Comparison of ENCODE assay signal across 9 mouse cellular contexts in the genomic region with DNA sequence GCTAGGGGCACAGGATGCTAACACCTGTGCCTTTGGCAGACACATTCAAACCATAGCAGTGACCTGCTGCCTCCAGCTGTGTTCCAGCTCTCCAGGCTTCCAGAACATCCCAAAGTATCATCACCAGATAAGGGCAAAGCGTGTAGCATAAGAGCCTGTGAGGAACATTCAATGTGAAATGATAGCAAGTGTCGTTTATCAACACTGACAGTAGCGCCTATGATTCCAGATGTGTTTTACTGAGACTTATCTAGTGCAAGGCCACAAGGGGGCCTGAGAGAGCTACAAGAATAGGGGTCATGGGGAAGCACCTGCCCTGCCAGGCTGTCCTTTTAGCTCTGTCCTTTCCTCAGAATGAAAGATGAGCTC.
DNase-seq lines count a peak whose midpoint lies in the region; ATAC-seq and TF ChIP-seq lines count a peak whose summit lies in the region.
"Had no signal": no experiment of that assay in that cellular context is flagged by ENCODE, and none has a peak within 500 bp of the region (broad histone marks: within the 10 kb centered on the region; RNA-seq: fewer than 3 reads in every experiment).

No protein-coding gene starts in this region.

- H3K36me3 ChIP-seq in heart, embryonic 11.5 days (ENCODE audit: control insufficient read depth, insufficient read depth, low read length): no peaks in the 10 kb centered on the region
- no peaks in the 10 kb centered on the region for H3K36me3 ChIP-seq in liver, embryonic 14.5 days (replicated peaks; ENCODE audit: control insufficient read depth, insufficient read depth, low read depth)
- H3K36me3 ChIP-seq in embryonic facial prominence, embryonic 10.5 days (replicated peaks): peaks cover 72% of the 10 kb centered on the region
- H3K36me3 ChIP-seq: neural tube, embryonic 15.5 days had no signal

- peak; percentile 44 to 60 for DNase-seq in heart, postnatal 10 days
- DNase-seq in A20 (ENCODE audit: low read depth, low spot score) (peak; percentile 60), R1 (ENCODE audit: low read depth, low spot score) (peak; percentile 21)
- peak; percentile 69 to 77 (median 71) for DNase-seq in liver, embryonic 14.5 days (ENCODE audit: low read depth in 3 of 3, low spot score in 3 of 3)
- no peak for DNase-seq in frontal cortex, postnatal 14 days (ENCODE audit: low spot score in 2 of 2)
- DNase-seq in layer of hippocampus, adult 8-10 months (ENCODE audit: low spot score in 2 of 2): no peak
- DNase-seq in embryonic facial prominence, embryonic 10.5 days (ENCODE audit: low spot score): no peak

- no peak overlapping the region for H3K4me2 ChIP-seq in heart, embryonic 11.5 days
- H3K4me2 ChIP-seq in liver, embryonic 14.5 days (ENCODE audit: low read depth): peak overlapping the region; percentile 69
- H3K4me2 ChIP-seq: neural tube, embryonic 15.5 days had no signal

- no peaks in the 10 kb centered on the region; the same call in 1 of the 2 replicates for H3K9me3 ChIP-seq in heart, embryonic 11.5 days (replicated peaks; ENCODE audit: control insufficient read depth, low read length)
- no peaks in the 10 kb centered on the region for H3K9me3 ChIP-seq in liver, embryonic 14.5 days (ENCODE audit: control insufficient read depth, low read length)
- 0 out of 2 replicates have a peak, but pooled peaks cover 5% of the 10 kb centered on the region for H3K9me3 ChIP-seq in embryonic facial prominence, embryonic 10.5 days
- H3K9me3 ChIP-seq: neural tube, embryonic 15.5 days had no signal

- H3K27me3 ChIP-seq in heart, embryonic 11.5 days (ENCODE audit: control insufficient read depth, insufficient read depth, low read length): 0 out of 2 replicates have a peak, but pooled peaks cover 3% of the 10 kb centered on the region
- no peaks in the 10 kb centered on the region for H3K27me3 ChIP-seq in liver, embryonic 14.5 days (ENCODE audit: control insufficient read depth, insufficient read depth, low read length)
- no peaks in the 10 kb centered on the region for H3K27me3 ChIP-seq in embryonic facial prominence, embryonic 10.5 days (replicated peaks; ENCODE audit: low read depth, poor library complexity, severe bottlenecking)
- H3K27me3 ChIP-seq: neural tube, embryonic 15.5 days had no signal

- peak; percentile 93 for TF ChIP-seq CTCF in liver, embryonic 14.5 days (IDR thresholded peaks at IDR 0.05; ENCODE audit: low read depth)

- intact Hi-C loops in heart, postnatal 10 days (cut with DNase I): loop anchor here (1.0 to 5.0 kb wide), 2 partner anchors 137 to 261 kb away; no protein-coding TSS in a partner anchor

- H3K27ac ChIP-seq in heart, embryonic 11.5 days (ENCODE audit: low read depth, low read length): no peak overlapping the region
- H3K27ac ChIP-seq in liver, embryonic 14.5 days: peak overlapping the region; percentile 97
- no peak overlapping the region for H3K27ac ChIP-seq in embryonic facial prominence, embryonic 10.5 days (replicated peaks)

- 50% methylated on average over 3 of the region's 3 CpGs for WGBS in heart, embryonic 11.5 days (ENCODE audit: insufficient replicate concordance)
- WGBS in liver, embryonic 14.5 days (ENCODE audit: insufficient replicate concordance): 11% methylated on average over 3 of the region's 3 CpGs
- WGBS in embryonic facial prominence, embryonic 10.5 days: 73% methylated on average over 3 of the region's 3 CpGs

- H3K4me3 ChIP-seq in heart, embryonic 11.5 days (ENCODE audit: low read depth, low read length): no peak overlapping the region
- peak overlapping the region in 1 of 2 experiments; percentile 32; a peak in 3 of 4 replicates for H3K4me3 ChIP-seq in liver, embryonic 14.5 days (ENCODE audit: insufficient read depth in 1 of 2, low read depth in 2 of 2, low read length in 2 of 2)
- no peak overlapping the region for H3K4me3 ChIP-seq in embryonic facial prominence, embryonic 10.5 days
- H3K4me3 ChIP-seq: neural tube, embryonic 15.5 days had no signal

- TF ChIP-seq EP300 in liver, embryonic 14.5 days (IDR thresholded peaks at IDR 0.05; ENCODE audit: low read depth): 0 out of 2 replicates have a peak, but pooled peaks have one; percentile 32

- H3K9ac ChIP-seq in heart, embryonic 11.5 days (ENCODE audit: low read depth, low read length): no peak overlapping the region
- H3K9ac ChIP-seq in liver, embryonic 14.5 days (replicated peaks): peak overlapping the region; percentile 67
- H3K9ac ChIP-seq: neural tube, embryonic 15.5 days had no signal

- ATAC-seq in heart, embryonic 11.5 days (replicated peaks; ENCODE audit: insufficient number of reproducible peaks, low FRiP score, low TSS enrichment): no peak
- ATAC-seq in liver, embryonic 14.5 days (ENCODE audit: insufficient read depth): peak; percentile 71

- H3K4me1 ChIP-seq in heart, embryonic 11.5 days (ENCODE audit: control insufficient read depth, insufficient read depth, low read length): peaks cover 7% of the 10 kb centered on the region
- H3K4me1 ChIP-seq in liver, embryonic 14.5 days (replicated peaks; ENCODE audit: control insufficient read depth in 2 of 2, insufficient read depth in 2 of 2, low read length in 1 of 2): peaks cover 59 to 60% of the 10 kb centered on the region in 2 experiments
- H3K4me1 ChIP-seq in embryonic facial prominence, embryonic 10.5 days: peaks cover 24% of the 10 kb centered on the region

Comparison
In these comparisons a context has a peak if more than half of its experiments do, and no peak if none do; other contexts are left out.
1. DNase-seq: peak in heart, postnatal 10 days (2 of 2), A20 (single experiment), R1 (single experiment) and liver, embryonic 14.5 days (3 of 3); none in frontal cortex, postnatal 14 days (0 of 2), layer of hippocampus, adult 8-10 months (0 of 2) and embryonic facial prominence, embryonic 10.5 days (single experiment).